Mouse (Mus musculus): ENCODE data around the gene Spag7. TPM values are rescaled to one million over a fixed set of nuclear protein-coding genes. Genes with fewer than 3 reads are reported as not detected.

Gene Spag7
- polyA plus RNA-seq, 1 experiment from 2014 or later, result 176 TPM

- no peak overlapping the region for H3K4me3 ChIP-seq (ENCODE audit: inconsistent target)
- H3K36me3 ChIP-seq (ENCODE audit: inconsistent target), result no peaks in the 10 kb centered on the region
- no peaks in the 10 kb centered on the region for H3K79me2 ChIP-seq (ENCODE audit: inconsistent target)
- H3K27ac ChIP-seq, result no peak overlapping the region
- 92% methylated on average over 3 of the region's 3 CpGs for WGBS (ENCODE audit: missing documents)
Measured at GRCm38 (mm10) chr11:70693504-70693903, 24.3 kb upstream of the Spag7 start.

DNA sequence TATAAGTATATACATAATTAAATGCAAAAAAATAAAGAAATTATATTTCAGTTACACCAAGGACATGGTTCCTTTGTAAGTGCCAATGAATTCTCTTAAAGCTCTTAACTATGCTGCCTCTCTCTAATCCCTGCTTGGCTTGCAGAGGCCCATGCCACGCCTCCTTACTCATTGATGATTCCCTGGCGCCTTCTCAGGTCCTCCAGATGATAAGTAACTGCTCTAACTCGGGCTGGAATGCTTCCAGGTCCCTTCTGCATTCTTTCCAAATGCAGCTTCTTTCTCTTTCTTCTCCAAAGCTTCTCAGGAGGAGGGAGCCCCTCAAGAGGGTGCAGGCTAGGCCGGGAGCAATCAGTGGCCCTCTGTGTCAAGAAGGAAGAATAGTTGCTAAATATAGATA lies 20.4 kb upstream of the Spag7 start:
- H3K4me3 ChIP-seq (ENCODE audit: inconsistent target), result no peak overlapping the region
- H3K36me3 ChIP-seq (ENCODE audit: inconsistent target), result peaks cover 15% of the 10 kb centered on the region; the same call in 1 of the 2 replicates
- WGBS (ENCODE audit: missing documents), result 92% methylated on average over 4 of the region's 4 CpGs
- H3K79me2 ChIP-seq (ENCODE audit: inconsistent target), result peaks cover 29% of the 10 kb centered on the region
- no peak overlapping the region for H3K27ac ChIP-seq

DNA sequence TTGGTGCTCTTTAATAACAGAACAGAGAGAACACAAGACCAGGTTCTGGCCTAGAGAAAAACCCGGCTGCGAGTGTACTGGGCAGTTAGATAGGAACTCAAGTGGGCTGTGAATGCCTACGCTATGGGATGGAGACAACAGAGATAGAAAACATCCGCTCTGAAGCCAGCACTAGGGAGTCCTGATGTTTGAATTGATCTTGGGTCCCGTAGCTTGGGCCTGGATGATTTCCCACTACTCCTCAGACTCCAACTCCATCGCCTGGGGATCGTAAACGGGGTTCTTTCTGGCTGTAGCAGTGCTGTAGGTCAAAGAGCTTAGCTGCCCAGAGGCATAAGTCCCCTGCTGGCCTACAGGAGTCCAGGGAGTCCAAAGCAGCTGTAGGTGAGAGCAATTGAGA lies 19.2 kb upstream of the Spag7 start:
- Histone ChIP-seq H3K36me3 (ENCODE audit: inconsistent target) (peaks cover 20% of the 10 kb centered on the region; the same call in 1 of the 2 replicates), H3K27ac (peak overlapping the region; percentile 72), H3K79me2 (ENCODE audit: inconsistent target) (peaks cover 38% of the 10 kb centered on the region), H3K4me3 (ENCODE audit: inconsistent target) (peak overlapping the region; percentile 55)
- 53% methylated on average over 8 of the region's 8 CpGs for WGBS (ENCODE audit: missing documents)

- H3K36me3 ChIP-seq (ENCODE audit: inconsistent target), result peaks cover 23% of the 10 kb centered on the region; the same call in 1 of the 2 replicates
- H3K27ac ChIP-seq, result peak within 1 kb of the TSS; percentile 84
- peaks cover 44% of the 10 kb centered on the region for H3K79me2 ChIP-seq (ENCODE audit: inconsistent target)
- under 1% methylated on average over 53 of the region's 55 CpGs for WGBS (ENCODE audit: missing documents)
- H3K4me3 ChIP-seq (ENCODE audit: inconsistent target), result peak within 1 kb of the TSS; percentile 80
Measured at GRCm38 (mm10) chr11:70687601-70688199, 18.5 kb upstream of the Spag7 start, which contains the start of gene Camta2. Gene Camta2 (minus strand): TSS chr11:70688105.

- WGBS (ENCODE audit: missing documents), result 2% methylated on average over 12 of the region's 16 CpGs
- H3K27ac ChIP-seq, result peak overlapping the region; percentile 84
Measured at GRCm38 (mm10) chr11:70686901-70687566, 17.8 kb upstream of the Spag7 start.

GRCm38 (mm10) chr11:70683640-70684039 lies 14.4 kb upstream of the Spag7 start:
- peak overlapping the region; percentile 84 for H3K27ac ChIP-seq
- peaks cover 49% of the 10 kb centered on the region; the same call in 1 of the 2 replicates for H3K36me3 ChIP-seq (ENCODE audit: inconsistent target)
- no peak overlapping the region for H3K4me3 ChIP-seq (ENCODE audit: inconsistent target)
- H3K79me2 ChIP-seq (ENCODE audit: inconsistent target), result peaks cover 63% of the 10 kb centered on the region
- WGBS (ENCODE audit: missing documents), result 79% methylated on average over 5 of the region's 5 CpGs

More at GRCm38 (mm10) chr11:70686901-70687566, 17.8 kb upstream of the Spag7 start:
- peaks cover 50% of the 10 kb centered on the region for H3K79me2 ChIP-seq (ENCODE audit: inconsistent target)
- H3K4me3 ChIP-seq (ENCODE audit: inconsistent target), result peak overlapping the region; percentile 80
- peaks cover 30% of the 10 kb centered on the region; the same call in 1 of the 2 replicates for H3K36me3 ChIP-seq (ENCODE audit: inconsistent target)

DNA sequence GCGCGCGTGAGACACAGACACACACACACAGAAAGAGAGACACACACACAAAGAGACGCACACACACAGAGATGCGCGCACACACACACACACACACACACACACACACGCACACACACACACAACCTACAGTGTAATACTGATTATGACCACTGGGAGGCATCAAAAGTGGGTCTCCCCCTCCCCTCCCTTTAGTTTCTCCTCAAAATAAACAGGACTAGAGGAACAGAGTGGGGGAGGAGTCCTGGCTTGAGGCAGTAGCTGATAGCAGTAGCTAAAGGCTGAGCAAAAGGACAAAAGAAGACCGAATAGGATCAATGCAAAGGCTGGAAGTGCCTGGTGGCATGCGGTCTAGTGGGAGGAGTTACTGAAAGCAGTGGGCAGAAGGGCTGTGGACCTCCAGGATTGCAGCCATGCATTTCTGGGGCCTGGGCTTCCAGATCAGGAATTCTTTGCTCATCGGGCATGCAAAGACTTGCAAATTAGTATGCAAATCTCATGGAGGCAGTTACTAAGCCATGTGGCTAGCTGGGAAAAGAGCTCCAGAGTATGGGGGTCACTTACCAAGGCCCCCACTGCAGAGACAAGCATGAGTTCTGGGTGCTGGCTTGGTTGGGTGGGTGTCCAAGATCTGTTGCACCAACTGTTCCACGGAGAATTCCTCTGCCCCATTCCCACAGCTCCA lies 12.8 kb upstream of the Spag7 start:
- Histone ChIP-seq H3K79me2 (ENCODE audit: inconsistent target) (peaks cover 62% of the 10 kb centered on the region), H3K36me3 (ENCODE audit: inconsistent target) (peaks cover 64% of the 10 kb centered on the region), H3K27ac (no peak overlapping the region), H3K4me3 (ENCODE audit: inconsistent target) (no peak overlapping the region)
- WGBS (ENCODE audit: missing documents), result 89% methylated on average over 11 of the region's 11 CpGs

GRCm38 (mm10) chr11:70681170-70681569 lies 12.0 kb upstream of the Spag7 start:
- H3K27ac ChIP-seq, result no peak overlapping the region
- 95% methylated on average over 11 of the region's 12 CpGs for whole genome bisulfite sequencing (ENCODE audit: missing documents)
- H3K36me3 ChIP-seq (ENCODE audit: inconsistent target), result peaks cover 73% of the 10 kb centered on the region
- peaks cover 53% of the 10 kb centered on the region for H3K79me2 ChIP-seq (ENCODE audit: inconsistent target)
- no peak overlapping the region for H3K4me3 ChIP-seq (ENCODE audit: inconsistent target)

GRCm38 (mm10) chr11:70679894-70680293 lies 10.7 kb upstream of the Spag7 start:
- peaks cover 71% of the 10 kb centered on the region for H3K36me3 ChIP-seq (ENCODE audit: inconsistent target)
- H3K79me2 ChIP-seq (ENCODE audit: inconsistent target), result peaks cover 41% of the 10 kb centered on the region; the same call in 1 of the 2 replicates
- H3K27ac ChIP-seq, result peak overlapping the region; percentile 82
- no peak overlapping the region for H3K4me3 ChIP-seq (ENCODE audit: inconsistent target)
- 4% methylated on average over 7 of the region's 8 CpGs for WGBS (ENCODE audit: missing documents)

GRCm38 (mm10) chr11:70679361-70679760 lies 10.1 kb upstream of the Spag7 start:
- Histone ChIP-seq H3K36me3 (ENCODE audit: inconsistent target) (peaks cover 66% of the 10 kb centered on the region), H3K27ac (peak overlapping the region; percentile 82), H3K79me2 (ENCODE audit: inconsistent target) (peaks cover 35% of the 10 kb centered on the region; the same call in 1 of the 2 replicates), H3K4me3 (ENCODE audit: inconsistent target) (no peak overlapping the region)
- 91% methylated on average over 8 of the region's 8 CpGs for WGBS (ENCODE audit: missing documents)

GRCm38 (mm10) chr11:70678576-70678975 lies 9.4 kb upstream of the Spag7 start:
- Histone ChIP-seq H3K4me3 (ENCODE audit: inconsistent target) (no peak overlapping the region), H3K79me2 (ENCODE audit: inconsistent target) (peaks cover 29% of the 10 kb centered on the region; the same call in 1 of the 2 replicates), H3K27ac (peak overlapping the region; percentile 82), H3K36me3 (ENCODE audit: inconsistent target) (peaks cover 69% of the 10 kb centered on the region)
- 88% methylated on average over 2 of the region's 2 CpGs for WGBS (ENCODE audit: missing documents)

GRCm38 (mm10) chr11:70678092-70678491 lies 8.9 kb upstream of the Spag7 start:
- Histone ChIP-seq H3K27ac (no peak overlapping the region), H3K79me2 (ENCODE audit: inconsistent target) (peaks cover 27% of the 10 kb centered on the region; the same call in 1 of the 2 replicates), H3K4me3 (ENCODE audit: inconsistent target) (no peak overlapping the region), H3K36me3 (ENCODE audit: inconsistent target) (peaks cover 71% of the 10 kb centered on the region)
- 91% methylated on average over 7 of the region's 9 CpGs for WGBS (ENCODE audit: missing documents)

DNA sequence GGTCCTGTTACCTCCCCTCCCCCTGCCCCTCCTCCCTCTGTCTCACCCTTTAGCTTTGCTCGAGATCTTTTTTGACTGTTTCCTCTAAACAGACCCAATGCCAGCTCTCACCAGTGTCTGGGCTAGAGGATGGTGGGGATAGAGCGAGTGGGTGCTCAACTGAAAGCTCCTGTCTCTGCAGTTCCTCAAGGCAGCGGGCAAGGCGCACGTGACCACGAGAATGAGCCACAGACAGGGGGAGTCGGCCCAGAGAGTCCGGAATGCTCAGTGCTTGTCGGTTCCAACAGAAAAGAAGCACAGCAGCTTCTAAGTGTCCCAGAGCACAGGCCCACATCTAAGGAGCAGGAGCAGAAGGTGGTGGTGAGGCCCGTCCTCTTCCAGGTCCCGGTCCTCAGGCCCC lies 5.3 kb upstream of the Spag7 start:
- Histone ChIP-seq H3K4me3 (ENCODE audit: inconsistent target) (no peak overlapping the region), H3K36me3 (ENCODE audit: inconsistent target) (peaks cover 48% of the 10 kb centered on the region), H3K27ac (peak overlapping the region; percentile 21), H3K79me2 (ENCODE audit: inconsistent target) (peaks cover 3% of the 10 kb centered on the region; the same call in 1 of the 2 replicates)
- WGBS (ENCODE audit: missing documents), result 24% methylated on average over 9 of the region's 11 CpGs

- Histone ChIP-seq H3K36me3 (ENCODE audit: inconsistent target) (peaks cover 45% of the 10 kb centered on the region), H3K27ac (peak overlapping the region; percentile 21), H3K4me3 (ENCODE audit: inconsistent target) (no peak overlapping the region), H3K79me2 (ENCODE audit: inconsistent target) (peaks cover 3% of the 10 kb centered on the region; the same call in 1 of the 2 replicates)
- WGBS (ENCODE audit: missing documents), result 90% methylated on average over 6 of the region's 6 CpGs
Measured at GRCm38 (mm10) chr11:70674014-70674413, 4.8 kb upstream of the Spag7 start.

All from macrophage (primary cell).